Mouse (Mus musculus): Measurements from ENCODE around the gene Slc22a16. TPM values are rescaled to one million over a fixed set of nuclear protein-coding genes. Genes with fewer than 3 reads are reported as not detected.

Slc22a16 gene
- polyA plus RNA-seq, 1 experiment from 2014 or later: not detected

DNA sequence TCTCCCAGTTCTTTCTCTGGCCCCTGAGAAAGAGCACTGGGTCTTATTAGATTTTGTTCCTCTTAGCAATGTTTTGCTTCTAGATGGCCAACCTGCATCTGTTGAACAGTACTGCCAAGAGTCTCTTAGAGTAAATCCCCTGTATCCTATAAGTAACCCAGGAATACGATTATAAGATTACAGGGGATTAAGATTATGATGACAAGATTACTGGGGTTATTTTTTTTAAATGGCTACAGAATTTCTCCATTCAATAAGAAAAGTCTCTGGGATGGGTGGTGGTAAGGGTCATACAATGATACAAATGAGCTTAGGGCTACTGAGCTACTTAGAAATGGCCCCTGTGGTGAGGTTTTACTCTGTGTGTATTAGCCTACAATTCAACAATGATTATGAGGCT, 75.2 kb downstream of the Slc22a16 start:
- no peak for ATAC-seq (ENCODE audit: insufficient read depth, low FRiP score, low read depth)
- no peak overlapping the region for H3K4me3 ChIP-seq (replicated peaks)
- no peak overlapping the region for H3K4me2 ChIP-seq
- no peaks in the 10 kb centered on the region for H3K36me3 ChIP-seq
- 53% methylated on average over 1 of the region's 1 CpGs for WGBS
- H3K4me1 ChIP-seq: no peaks in the 10 kb centered on the region
- H3K27me3 ChIP-seq (replicated peaks): no peaks in the 10 kb centered on the region
- no peak overlapping the region for H3K27ac ChIP-seq
- H3K9ac ChIP-seq: no peak overlapping the region
- no peaks in the 10 kb centered on the region for H3K9me3 ChIP-seq

DNA sequence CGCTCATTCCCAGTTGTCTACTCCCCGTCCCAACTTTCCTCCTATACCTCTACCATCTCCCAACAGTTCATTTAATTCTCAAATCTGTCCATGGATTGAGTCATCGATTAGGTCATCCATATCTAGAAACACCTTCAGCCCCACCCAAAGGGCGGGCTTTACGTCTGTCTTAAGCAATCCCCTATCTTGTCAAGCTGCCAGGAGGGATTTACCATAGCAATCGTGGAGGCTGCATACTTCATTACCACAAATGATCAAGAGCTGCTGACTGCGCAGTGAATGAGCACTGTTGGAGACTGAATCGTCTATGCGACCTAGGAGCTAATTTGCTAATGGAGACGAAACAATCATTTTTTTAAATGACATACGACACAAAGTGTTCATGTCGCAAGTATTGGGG, 78.6 kb downstream of the Slc22a16 start:
- ATAC-seq (ENCODE audit: insufficient read depth, low FRiP score, low read depth): no peak
- Histone ChIP-seq H3K4me2 (no peak overlapping the region), H3K27ac (no peak overlapping the region), H3K4me3 (replicated peaks) (no peak overlapping the region), H3K9ac (no peak overlapping the region), H3K36me3 (no peaks in the 10 kb centered on the region), H3K27me3 (replicated peaks) (no peaks in the 10 kb centered on the region), H3K4me1 (no peaks in the 10 kb centered on the region), H3K9me3 (no peaks in the 10 kb centered on the region)
- 82% methylated on average over 12 of the region's 12 CpGs for WGBS

DNA sequence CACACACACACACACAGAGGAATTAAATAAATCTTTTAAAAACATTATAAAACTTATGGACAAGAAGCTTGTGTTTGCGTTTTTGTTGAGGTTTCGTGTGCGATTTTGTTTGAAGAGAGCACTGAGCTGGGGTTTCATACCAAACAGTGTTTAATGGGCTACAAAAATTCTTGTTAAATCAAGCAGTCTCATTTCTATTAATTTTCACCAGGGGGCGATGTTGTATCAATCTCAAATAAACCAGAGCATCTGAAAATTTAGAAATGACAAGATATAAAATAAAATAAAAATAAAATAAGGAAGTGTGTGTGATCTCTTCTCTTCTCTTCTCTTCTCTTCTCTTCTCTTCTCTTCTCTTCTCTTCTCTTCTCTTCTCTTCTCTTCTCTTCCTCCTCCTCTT, 79.5 kb downstream of the Slc22a16 start:
- Histone ChIP-seq H3K27me3 (replicated peaks) (no peaks in the 10 kb centered on the region), H3K9ac (no peak overlapping the region), H3K4me3 (replicated peaks) (no peak overlapping the region), H3K36me3 (no peaks in the 10 kb centered on the region), H3K9me3 (no peaks in the 10 kb centered on the region), H3K4me1 (no peaks in the 10 kb centered on the region), H3K27ac (no peak overlapping the region), H3K4me2 (no peak overlapping the region)
- WGBS: 26% methylated on average over 4 of the region's 4 CpGs
- no peak for ATAC-seq (ENCODE audit: insufficient read depth, low FRiP score, low read depth)

- ATAC-seq (ENCODE audit: insufficient read depth, low FRiP score, low read depth): no peak
- WGBS: 43% methylated on average over 2 of the region's 2 CpGs
- Histone ChIP-seq H3K4me3 (replicated peaks) (no peak overlapping the region), H3K9ac (no peak overlapping the region), H3K4me1 (no peaks in the 10 kb centered on the region), H3K27me3 (replicated peaks) (no peaks in the 10 kb centered on the region), H3K9me3 (no peaks in the 10 kb centered on the region), H3K36me3 (no peaks in the 10 kb centered on the region), H3K4me2 (no peak overlapping the region), H3K27ac (no peak overlapping the region)
These were observed 81.5 kb downstream of the Slc22a16 start for GRCm38 (mm10) chr10:40651676-40652075.

Other genes starting within 250 kb of the Slc22a16 start
- 8.3 and 9.0 TPM in 2 replicates for gene Cdk19, start 230.8 kb upstream of the Slc22a16 start, polyA plus RNA-seq (2015; fragmentation: Nextera tagmentation; extraction: Ambion mirVana)
- gene Ddo, start 59.7 kb downstream of the Slc22a16 start, polyA plus RNA-seq (2015; fragmentation: Nextera tagmentation; extraction: Ambion mirVana): 1.4 TPM in 2 replicates
- gene Mettl24, start 112.9 kb downstream of the Slc22a16 start, polyA plus RNA-seq (2015; fragmentation: Nextera tagmentation; extraction: Ambion mirVana): 3.3 and 3.4 TPM in 2 replicates